ENCODE assay signal across 16 mouse cellular contexts in genomic region chr12:104924546-104924945, GRCm38 (mm10). TPM values are rescaled to one million over a fixed set of nuclear protein-coding genes. Genes with fewer than 3 reads are reported as not detected.
DNase-seq lines count a peak whose midpoint lies in the region; ATAC-seq and TF ChIP-seq lines count a peak whose summit lies in the region.
"Had no signal": no experiment of that assay in that cellular context is flagged by ENCODE, and none has a peak within 500 bp of the region (broad histone marks: within the 10 kb centered on the region; RNA-seq: fewer than 3 reads in every experiment).

No protein-coding gene starts in this region.

- peaks cover 7% of the 10 kb centered on the region for H3K4me1 ChIP-seq in forebrain, postnatal 0 days (ENCODE audit: insufficient read depth)
- peaks cover 20% of the 10 kb centered on the region for H3K4me1 ChIP-seq in forebrain, embryonic 12.5 days
- H3K4me1 ChIP-seq in midbrain, embryonic 14.5 days (ENCODE audit: control insufficient read depth, insufficient read depth, low read length): peaks cover 21% of the 10 kb centered on the region
- peaks cover 19% of the 10 kb centered on the region for H3K4me1 ChIP-seq in midbrain, embryonic 10.5 days
- peaks cover 15% of the 10 kb centered on the region for H3K4me1 ChIP-seq in embryonic facial prominence, embryonic 15.5 days
- H3K4me1 ChIP-seq in stomach, embryonic 15.5 days: peaks cover 9% of the 10 kb centered on the region; the same call in 1 of the 2 replicates
- no peaks in the 10 kb centered on the region for H3K4me1 ChIP-seq in heart, embryonic 11.5 days (ENCODE audit: control insufficient read depth, insufficient read depth, low read length)
- H3K4me1 ChIP-seq: heart, embryonic 10.5 days had no signal

- no peak overlapping the region for H3K4me2 ChIP-seq in forebrain, postnatal 0 days (ENCODE audit: low read depth)
- no peak overlapping the region for H3K4me2 ChIP-seq in forebrain, embryonic 12.5 days
- H3K4me2 ChIP-seq in midbrain, embryonic 14.5 days (ENCODE audit: low read length): no peak overlapping the region
- no peak overlapping the region; the same call in 1 of the 2 replicates for H3K4me2 ChIP-seq in embryonic facial prominence, embryonic 15.5 days (replicated peaks)
- H3K4me2 ChIP-seq in stomach, embryonic 15.5 days: no peak overlapping the region
- no peak overlapping the region for H3K4me2 ChIP-seq in heart, embryonic 11.5 days
- H3K4me2 ChIP-seq: neural tube, embryonic 13.5 days had no signal

- no peak for TF ChIP-seq CTCF in forebrain, postnatal 0 days (IDR thresholded peaks at IDR 0.05; ENCODE audit: low read depth)

- no peak for ATAC-seq in forebrain, postnatal 0 days
- no peak for ATAC-seq in forebrain, embryonic 12.5 days (ENCODE audit: low FRiP score)
- ATAC-seq in midbrain, embryonic 14.5 days (ENCODE audit: low FRiP score, low TSS enrichment): no peak
- ATAC-seq in embryonic facial prominence, embryonic 15.5 days (ENCODE audit: insufficient number of reproducible peaks, low FRiP score, low TSS enrichment, low read depth): no peak
- ATAC-seq in stomach, embryonic 15.5 days (ENCODE audit: insufficient read depth, low FRiP score, low read depth): no peak
- ATAC-seq in heart, embryonic 11.5 days (replicated peaks; ENCODE audit: insufficient number of reproducible peaks, low FRiP score, low TSS enrichment): no peak
- ATAC-seq: activated CD4-positive, CD25-positive, alpha-beta regulatory T cell, adult 4 months had no signal

- 0 out of 2 replicates have a peak overlapping the region, but pooled peaks have one; percentile 15 for H3K27ac ChIP-seq in forebrain, postnatal 0 days (ENCODE audit: low read depth, low read length)
- H3K27ac ChIP-seq in forebrain, embryonic 12.5 days: no peak overlapping the region
- peak overlapping the region; percentile 58; the same call in 1 of the 2 replicates for H3K27ac ChIP-seq in midbrain, embryonic 14.5 days (replicated peaks; ENCODE audit: low read depth, low read length)
- H3K27ac ChIP-seq in midbrain, embryonic 10.5 days (replicated peaks): no peak overlapping the region
- peak overlapping the region; percentile 68; the same call in 1 of the 2 replicates for H3K27ac ChIP-seq in embryonic facial prominence, embryonic 15.5 days (replicated peaks)
- H3K27ac ChIP-seq in stomach, embryonic 15.5 days: peak overlapping the region; percentile 71; the same call in 1 of the 2 replicates
- H3K27ac ChIP-seq in heart, embryonic 11.5 days (ENCODE audit: low read depth, low read length): no peak overlapping the region
- H3K27ac ChIP-seq: heart, embryonic 10.5 days; neural tube, embryonic 13.5 days had no signal

- H3K4me3 ChIP-seq in forebrain, postnatal 0 days (ENCODE audit: low read depth, low read length): no peak overlapping the region
- H3K4me3 ChIP-seq in forebrain, embryonic 12.5 days (replicated peaks): no peak overlapping the region
- H3K4me3 ChIP-seq in midbrain, embryonic 14.5 days (replicated peaks; ENCODE audit: low read depth, low read length): no peak overlapping the region
- no peak overlapping the region for H3K4me3 ChIP-seq in midbrain, embryonic 10.5 days
- H3K4me3 ChIP-seq in embryonic facial prominence, embryonic 15.5 days (replicated peaks): no peak overlapping the region
- H3K4me3 ChIP-seq in stomach, embryonic 15.5 days (replicated peaks): no peak overlapping the region
- no peak overlapping the region for H3K4me3 ChIP-seq in heart, embryonic 11.5 days (ENCODE audit: low read depth, low read length)
- H3K4me3 ChIP-seq: heart, embryonic 10.5 days; neural tube, embryonic 13.5 days had no signal

- H3K27me3 ChIP-seq in forebrain, postnatal 0 days (ENCODE audit: insufficient read depth, low read length): no peaks in the 10 kb centered on the region
- no peaks in the 10 kb centered on the region for H3K27me3 ChIP-seq in forebrain, embryonic 12.5 days
- no peaks in the 10 kb centered on the region for H3K27me3 ChIP-seq in midbrain, embryonic 14.5 days (ENCODE audit: control insufficient read depth, insufficient read depth, low read length)
- 0 out of 2 replicates have a peak, but pooled peaks cover 4% of the 10 kb centered on the region for H3K27me3 ChIP-seq in midbrain, embryonic 10.5 days (ENCODE audit: low read depth, poor library complexity, severe bottlenecking)
- H3K27me3 ChIP-seq in embryonic facial prominence, embryonic 15.5 days: no peaks in the 10 kb centered on the region
- no peaks in the 10 kb centered on the region for H3K27me3 ChIP-seq in stomach, embryonic 15.5 days (replicated peaks)
- no peaks in the 10 kb centered on the region; the same call in 1 of the 2 replicates for H3K27me3 ChIP-seq in heart, embryonic 11.5 days (ENCODE audit: control insufficient read depth, insufficient read depth, low read length)
- H3K27me3 ChIP-seq: neural tube, embryonic 13.5 days had no signal

- no peak for DNase-seq in forebrain, postnatal 0 days
- no peak for DNase-seq in midbrain, embryonic 14.5 days
- DNase-seq in midbrain, embryonic 10.5 days (ENCODE audit: low spot score): no peak
- no peak for DNase-seq in cerebellum, postnatal 14 days
- DNase-seq: cerebellum, adult 11-12 months; left cerebral cortex, postnatal 4 days; lung, adult 2 months; thymus, postnatal 4 days had no signal

- H3K9ac ChIP-seq in forebrain, postnatal 0 days: no peak overlapping the region
- H3K9ac ChIP-seq in forebrain, embryonic 12.5 days: no peak overlapping the region
- H3K9ac ChIP-seq in midbrain, embryonic 14.5 days (replicated peaks; ENCODE audit: low read length): no peak overlapping the region
- H3K9ac ChIP-seq in embryonic facial prominence, embryonic 15.5 days: no peak overlapping the region
- no peak overlapping the region for H3K9ac ChIP-seq in stomach, embryonic 15.5 days
- no peak overlapping the region for H3K9ac ChIP-seq in heart, embryonic 11.5 days (ENCODE audit: low read depth, low read length)
- H3K9ac ChIP-seq: neural tube, embryonic 13.5 days had no signal

- no peaks in the 10 kb centered on the region for H3K9me3 ChIP-seq in forebrain, postnatal 0 days (ENCODE audit: low read length)
- H3K9me3 ChIP-seq in forebrain, embryonic 12.5 days: no peaks in the 10 kb centered on the region
- no peaks in the 10 kb centered on the region for H3K9me3 ChIP-seq in midbrain, embryonic 14.5 days (ENCODE audit: control insufficient read depth, low read length)
- no peaks in the 10 kb centered on the region for H3K9me3 ChIP-seq in midbrain, embryonic 10.5 days (replicated peaks)
- H3K9me3 ChIP-seq in embryonic facial prominence, embryonic 15.5 days (replicated peaks): no peaks in the 10 kb centered on the region
- no peaks in the 10 kb centered on the region for H3K9me3 ChIP-seq in stomach, embryonic 15.5 days
- H3K9me3 ChIP-seq in heart, embryonic 11.5 days (replicated peaks; ENCODE audit: control insufficient read depth, low read length): no peaks in the 10 kb centered on the region
- H3K9me3 ChIP-seq: heart, embryonic 10.5 days; neural tube, embryonic 13.5 days had no signal

- H3K36me3 ChIP-seq in forebrain, postnatal 0 days (ENCODE audit: insufficient read depth): no peaks in the 10 kb centered on the region
- H3K36me3 ChIP-seq in forebrain, embryonic 12.5 days (replicated peaks): no peaks in the 10 kb centered on the region
- no peaks in the 10 kb centered on the region for H3K36me3 ChIP-seq in midbrain, embryonic 14.5 days (ENCODE audit: control insufficient read depth, insufficient read depth, low read length)
- no peaks in the 10 kb centered on the region for H3K36me3 ChIP-seq in midbrain, embryonic 10.5 days
- no peaks in the 10 kb centered on the region for H3K36me3 ChIP-seq in embryonic facial prominence, embryonic 15.5 days
- no peaks in the 10 kb centered on the region for H3K36me3 ChIP-seq in stomach, embryonic 15.5 days
- no peaks in the 10 kb centered on the region for H3K36me3 ChIP-seq in heart, embryonic 11.5 days (ENCODE audit: control insufficient read depth, insufficient read depth, low read length)
- H3K36me3 ChIP-seq: heart, embryonic 10.5 days; neural tube, embryonic 13.5 days had no signal

- WGBS in forebrain, postnatal 0 days: 69% methylated on average over 3 of the region's 3 CpGs
- WGBS in forebrain, embryonic 12.5 days: 55% methylated on average over 3 of the region's 3 CpGs
- WGBS in midbrain, embryonic 14.5 days: 69% methylated on average over 3 of the region's 3 CpGs
- 83% methylated on average over 3 of the region's 3 CpGs for WGBS in midbrain, embryonic 10.5 days
- WGBS in embryonic facial prominence, embryonic 15.5 days: 84% methylated on average over 3 of the region's 3 CpGs
- 88% methylated on average over 3 of the region's 3 CpGs for WGBS in stomach, embryonic 15.5 days
- WGBS in heart, embryonic 11.5 days (ENCODE audit: insufficient replicate concordance): 84% methylated on average over 3 of the region's 3 CpGs

RNA-seq across cellular contexts. Expression of gene Clmn, which starts 59.7 kb away (rescaled TPM):
- 1.8 and 2.0 TPM in 2 replicates for total RNA-seq in forebrain, postnatal 0 days (2014; rRNA removed)
- polyA plus RNA-seq in forebrain, postnatal 0 days (2015; fragmentation: Nextera tagmentation; extraction: Ambion mirVana): 1.2 and 1.8 TPM in 2 replicates
- 2.6 and 2.8 TPM in 2 replicates for polyA plus RNA-seq in forebrain, embryonic 12.5 days (2016; fragmentation: Nextera tagmentation; extraction: Ambion mirVana)
- 0.81 and 0.99 TPM in 2 replicates for polyA plus RNA-seq in midbrain, embryonic 14.5 days (2014; fragmentation: Nextera tagmentation; extraction: Ambion mirVana)
- 1.7 and 1.9 TPM in 2 replicates for polyA plus RNA-seq in midbrain, embryonic 10.5 days (2016; fragmentation: Nextera tagmentation; extraction: Ambion mirVana)
- polyA plus RNA-seq in embryonic facial prominence, embryonic 15.5 days (2015; fragmentation: Nextera tagmentation; extraction: Ambion mirVana): 3.4 and 4.1 TPM in 2 replicates
- polyA plus RNA-seq in stomach, embryonic 15.5 days (2015; fragmentation: Nextera tagmentation; extraction: Ambion mirVana): 4.2 and 4.5 TPM in 2 replicates
- 1.3 and 1.5 TPM in 2 replicates for polyA plus RNA-seq in heart, embryonic 11.5 days (2014; fragmentation: Nextera tagmentation; extraction: Ambion mirVana)
- total RNA-seq: MEL had no signal

Comparison
In these comparisons a context has a peak if more than half of its experiments do, and no peak if none do; other contexts are left out.
1. H3K27ac ChIP-seq: peak in forebrain, postnatal 0 days (single experiment), midbrain, embryonic 14.5 days (single experiment), embryonic facial prominence, embryonic 15.5 days (single experiment) and stomach, embryonic 15.5 days (single experiment); none in forebrain, embryonic 12.5 days (single experiment), midbrain, embryonic 10.5 days (single experiment) and heart, embryonic 11.5 days (single experiment).